Mouse (Mus musculus): ENCODE data around the gene Vangl1.

DNA sequence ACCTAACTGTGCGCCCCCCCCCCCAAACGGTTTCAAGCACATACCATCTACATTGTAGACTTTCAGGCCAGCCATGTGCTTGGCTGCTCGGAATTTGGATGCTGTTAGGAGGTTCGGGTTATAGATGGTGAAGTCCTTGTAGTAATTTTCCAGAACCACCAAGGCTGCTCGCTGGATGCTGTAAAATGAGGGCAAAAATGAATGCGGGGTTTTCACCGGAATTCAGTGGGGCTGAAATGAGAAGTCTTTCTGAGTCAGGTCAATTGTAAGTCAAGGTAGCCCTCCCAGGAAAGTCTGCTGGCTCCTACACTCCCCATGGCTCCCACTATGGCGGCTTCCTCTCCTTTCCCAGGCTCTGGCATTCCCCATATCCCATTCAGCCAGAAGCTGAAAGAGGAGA is 37.7 kb downstream of the Vangl1 start:
- TF ChIP-seq POLR2A (IDR thresholded peaks at IDR 0.05; ENCODE audit: low read depth, low read length) (no peak), CTCF (IDR thresholded peaks at IDR 0.05; ENCODE audit: extremely low read depth, insufficient read length, insufficient replicate concordance, low read depth, low read length) (no peak)
